Mouse (Mus musculus): ENCODE measurements around the gene Ncoa1.

Gene Ncoa1

GRCm38 (mm10) chr12:4212908-4213307, 264.1 kb downstream of the Ncoa1 start:
- DNase-seq (ENCODE audit: low spot score) = no peak

GRCm38 (mm10) chr12:4211174-4211573, 265.8 kb downstream of the Ncoa1 start:
- no peak for DNase-seq (ENCODE audit: low spot score)

- DNase-seq (ENCODE audit: low spot score) = no peak
These were observed 267.8 kb downstream of the Ncoa1 start for GRCm38 (mm10) chr12:4209196-4209595.

GRCm38 (mm10) chr12:4208405-4209133, 268.4 kb downstream of the Ncoa1 start:
- DNase-seq (ENCODE audit: low spot score) = peak; percentile 75

- DNase-seq (ENCODE audit: low spot score) = no peak
These were observed 270.9 kb downstream of the Ncoa1 start for GRCm38 (mm10) chr12:4206106-4206505.

- no peak for DNase-seq (ENCODE audit: low spot score)
These were observed 274.8 kb downstream of the Ncoa1 start for GRCm38 (mm10) chr12:4202206-4202605.

- DNase-seq (ENCODE audit: low spot score) = no peak
These were observed 275.4 kb downstream of the Ncoa1 start for GRCm38 (mm10) chr12:4201454-4202200.

GRCm38 (mm10) chr12:4199271-4199670, 277.7 kb downstream of the Ncoa1 start:
- no peak for DNase-seq (ENCODE audit: low spot score)

GRCm38 (mm10) chr12:4198702-4199101, 278.3 kb downstream of the Ncoa1 start:
- DNase-seq (ENCODE audit: low spot score) = no peak
